Mouse (Mus musculus) olfactory bulb, adult 2 months (tissue): ENCODE data around the gene Cntnap2. TPM values are rescaled to one million over a fixed set of nuclear protein-coding genes. Genes with fewer than 3 reads are reported as not detected.

ENCODE experiments used
- H3K27ac ChIP-seq: fragments of 200-500 bp; 2 replicates; pipeline ENCODE4 v1.5.1; 2012; ENCODE audit warnings: low read depth, low read length; ENCODE audit not compliant: insufficient read depth
- H3K4me1 ChIP-seq: fragments of 200-500 bp; 2 replicates; pipeline ENCODE4 v1.6.1; 2012; ENCODE audit warnings: low read length; ENCODE audit not compliant: control insufficient read depth, insufficient read depth
- H3K4me3 ChIP-seq: fragments of 200-500 bp; 2 replicates; pipeline ENCODE4 v1.5.1; 2012; ENCODE audit warnings: mild to moderate bottlenecking, low read depth, low read length, moderate library complexity; ENCODE audit not compliant: insufficient read depth
- CTCF ChIP-seq: fragments of 200-500 bp; IDR thresholded peaks from 2 replicates; pipeline ENCODE4 v1.5.1; 2012; ENCODE audit warnings: low read depth, mild to moderate bottlenecking, low read length, moderate library complexity; ENCODE audit not compliant: insufficient read depth
- POLR2A ChIP-seq: fragments of 200-500 bp; IDR thresholded peaks from 2 replicates; pipeline ENCODE4 v1.6.1; 2012; ENCODE audit warnings: mild to moderate bottlenecking, low read depth, low read length, moderate library complexity; ENCODE audit not compliant: insufficient read depth
- WGBS: fragments of 180-500 bp; shearing (Covaris S2); methylation state at CpG from one replicate; pipeline ENCODE4 v1.1.7; 2018; 5-methylcytosine and 5-hydroxymethylcytosine counted together
- polyA plus RNA-seq: library from polyadenylated mRNA; stranded (reverse); fragments of >200 nt; gene quantifications from 2 replicates; pipeline ENCODE4 v1.2.4, GENCODE M21; 2012; ENCODE audit warnings: low replicate concordance; ENCODE audit not compliant: missing spikeins, insufficient read depth, insufficient read length

Cntnap2 gene
- polyA plus RNA-seq, 1 experiment, result not detected

DNA sequence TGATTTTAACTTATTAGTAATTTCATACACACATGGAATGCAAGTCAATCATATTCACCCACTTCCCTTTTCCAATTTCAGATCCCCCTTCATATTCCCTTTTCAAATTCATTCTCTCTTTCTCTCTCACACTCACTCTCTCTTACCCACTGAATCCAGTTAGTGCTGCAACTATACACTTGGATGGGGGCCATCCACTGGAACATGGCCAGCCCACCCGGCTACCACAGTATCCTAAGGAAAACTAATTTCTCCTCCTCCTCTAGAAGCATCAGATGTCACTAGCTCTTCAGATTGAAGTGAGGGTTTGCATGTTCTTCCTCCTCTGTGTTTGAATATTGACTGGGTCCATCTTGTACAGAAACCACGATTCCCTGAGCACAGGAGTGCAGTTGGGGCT, 1827.1 kb downstream of the Cntnap2 start:
- H3K27ac ChIP-seq, result no peak overlapping the region
- no peaks in the 10 kb centered on the region for H3K4me1 ChIP-seq
- WGBS, result 64% methylated on average over 2 of the region's 2 CpGs
- no peak for TF ChIP-seq CTCF
- TF ChIP-seq POLR2A, result no peak
- H3K4me3 ChIP-seq, result no peak overlapping the region

DNA sequence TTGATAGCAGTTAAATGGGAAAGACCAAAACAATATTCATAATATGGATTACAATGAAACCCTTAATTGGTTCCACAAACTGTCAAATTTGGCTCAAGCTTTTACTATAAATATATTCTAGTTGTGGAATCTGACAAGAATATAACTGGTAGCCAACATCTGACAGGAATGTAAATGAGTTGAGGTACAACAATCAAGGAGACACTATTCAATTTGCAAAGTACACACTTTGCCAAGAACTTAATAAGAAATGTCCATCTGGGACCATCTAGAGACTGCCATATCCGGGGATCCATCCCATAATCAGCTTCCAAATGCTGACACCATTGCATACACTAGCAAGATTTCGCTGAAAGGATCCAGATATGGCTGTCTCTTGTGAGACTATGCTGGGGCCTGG, 1850.0 kb downstream of the Cntnap2 start:
- WGBS, result 80% methylated on average over 2 of the region's 2 CpGs
- H3K4me1 ChIP-seq, result no peaks in the 10 kb centered on the region
- no peak for TF ChIP-seq CTCF
- no peak for TF ChIP-seq POLR2A
- no peak overlapping the region for H3K27ac ChIP-seq
- H3K4me3 ChIP-seq, result no peak overlapping the region

DNA sequence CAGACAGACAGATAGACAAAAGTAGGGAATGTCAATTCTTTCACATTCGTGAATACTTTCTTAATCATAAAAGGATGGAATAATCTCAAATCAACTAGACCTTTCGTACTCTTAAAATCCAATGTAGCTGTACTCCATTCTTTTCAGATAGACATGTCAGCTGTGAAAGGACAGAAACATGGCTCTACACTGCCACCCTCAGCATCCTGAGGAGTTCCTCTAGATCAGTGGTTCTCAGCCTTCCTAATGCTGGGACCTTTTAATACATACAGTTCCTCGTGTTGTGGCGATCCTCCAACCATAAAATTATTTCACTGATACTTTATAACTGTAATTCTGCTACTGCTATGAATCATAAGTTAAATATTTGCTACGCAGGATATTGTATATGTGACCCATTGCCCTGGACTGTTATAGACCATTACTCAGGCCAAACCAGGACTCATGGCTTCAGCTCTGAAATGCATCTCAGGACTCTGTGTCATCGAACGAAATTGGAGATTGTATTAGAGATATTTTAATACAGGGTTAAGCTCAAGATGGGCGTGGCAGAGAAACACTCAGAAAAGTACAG, 1859.6 kb downstream of the Cntnap2 start:
- TF ChIP-seq CTCF (no peak), POLR2A (no peak)
- no peaks in the 10 kb centered on the region for H3K4me1 ChIP-seq
- H3K4me3 ChIP-seq, result no peak overlapping the region
- H3K27ac ChIP-seq, result no peak overlapping the region
- WGBS, result 81% methylated on average over 8 of the region's 8 CpGs

DNA sequence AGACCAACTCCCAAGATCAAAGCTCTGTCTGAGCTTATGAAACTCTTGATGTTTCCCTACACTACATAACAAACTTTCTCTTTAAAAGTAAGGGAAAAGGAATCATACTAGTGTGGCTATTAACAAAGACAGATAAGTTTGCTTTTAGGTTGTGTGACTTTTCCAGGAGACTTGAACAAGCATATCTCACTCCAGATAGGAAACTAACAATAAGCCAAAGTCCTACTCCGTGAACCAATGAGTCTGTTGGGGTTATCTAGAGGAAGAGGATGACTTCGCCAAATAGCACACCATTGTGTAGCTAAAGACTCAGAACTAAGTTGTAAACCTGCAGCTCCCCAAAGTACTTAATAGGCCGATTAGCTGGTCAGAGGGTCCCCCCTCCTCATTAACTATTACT, 1860.8 kb downstream of the Cntnap2 start:
- 89% methylated on average over 3 of the region's 3 CpGs for WGBS
- H3K4me3 ChIP-seq, result no peak overlapping the region

DNA sequence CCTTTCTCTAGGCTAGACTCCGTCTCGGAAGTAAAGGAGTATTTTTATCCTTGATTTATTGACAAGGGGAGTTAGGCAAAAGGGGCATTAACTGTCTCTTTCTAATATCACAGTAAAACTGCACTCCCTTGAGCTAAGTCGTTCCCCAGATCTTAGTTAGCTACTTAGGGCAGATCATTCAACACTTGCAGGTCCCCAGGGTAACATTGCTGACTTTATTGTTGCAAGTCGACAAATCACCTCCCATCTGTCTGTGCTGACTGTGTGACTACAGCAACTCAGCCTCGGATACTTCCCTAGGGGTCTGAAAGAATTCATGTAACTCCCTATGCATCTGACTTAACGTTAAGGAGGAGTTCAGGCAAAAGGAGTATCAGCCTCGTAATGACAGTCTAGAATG, 1865.6 kb downstream of the Cntnap2 start:
- H3K27ac ChIP-seq, result no peak overlapping the region
- TF ChIP-seq POLR2A, result no peak
- no peak for TF ChIP-seq CTCF
- H3K4me1 ChIP-seq, result no peaks in the 10 kb centered on the region
- WGBS, result 73% methylated on average over 7 of the region's 7 CpGs
- H3K4me3 ChIP-seq, result no peak overlapping the region

More for the DNA sequence above, 1860.8 kb downstream of the Cntnap2 start:
- no peak overlapping the region for H3K27ac ChIP-seq
- TF ChIP-seq CTCF, result no peak
- no peak for TF ChIP-seq POLR2A
- no peaks in the 10 kb centered on the region for H3K4me1 ChIP-seq

GRCm38 (mm10) chr6:46945703-46946102, 1886.5 kb downstream of the Cntnap2 start:
- 50% methylated on average over 4 of the region's 4 CpGs for WGBS
- H3K4me1 ChIP-seq, result no peaks in the 10 kb centered on the region
- H3K4me3 ChIP-seq, result no peak overlapping the region
- no peak overlapping the region for H3K27ac ChIP-seq
- TF ChIP-seq POLR2A (no peak), CTCF (no peak)

- 37% methylated on average over 10 of the region's 10 CpGs for WGBS
- no peaks in the 10 kb centered on the region for H3K4me1 ChIP-seq
- TF ChIP-seq CTCF (peak; percentile 68), POLR2A (no peak)
Measured at GRCm38 (mm10) chr6:46961022-46961686, 1902.0 kb downstream of the Cntnap2 start.

GRCm38 (mm10) chr6:46963261-46963660, 1904.1 kb downstream of the Cntnap2 start:
- no peaks in the 10 kb centered on the region for H3K4me1 ChIP-seq
- no peak overlapping the region for H3K27ac ChIP-seq
- TF ChIP-seq CTCF, result no peak
- no peak for TF ChIP-seq POLR2A
- H3K4me3 ChIP-seq, result no peak overlapping the region
- WGBS, result 93% methylated on average over 2 of the region's 2 CpGs

More at GRCm38 (mm10) chr6:46961022-46961686, 1902.0 kb downstream of the Cntnap2 start:
- H3K4me3 ChIP-seq, result no peak overlapping the region
- H3K27ac ChIP-seq, result no peak overlapping the region

DNA sequence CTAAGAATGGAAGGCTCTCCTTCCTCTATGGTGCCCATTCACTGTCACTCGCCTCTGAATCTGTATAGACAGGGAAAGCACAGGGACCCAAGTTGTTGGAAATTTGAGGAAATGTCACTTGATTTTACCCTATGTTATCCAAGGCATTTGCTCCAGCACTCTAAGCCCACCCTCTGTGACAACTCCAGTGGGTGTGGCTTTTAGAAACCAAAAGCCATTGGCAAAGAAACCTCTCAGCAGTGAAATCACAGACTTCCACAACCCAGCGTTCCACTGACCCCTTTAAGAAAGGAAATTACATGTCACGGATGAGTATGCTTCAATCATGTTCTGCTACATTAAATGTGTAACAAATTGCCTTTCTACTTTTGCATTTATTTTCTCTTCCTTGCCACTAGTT, 1904.5 kb downstream of the Cntnap2 start:
- Histone ChIP-seq H3K4me3 (no peak overlapping the region), H3K27ac (no peak overlapping the region), H3K4me1 (no peaks in the 10 kb centered on the region)
- TF ChIP-seq POLR2A (no peak), CTCF (no peak)
- 82% methylated on average over 3 of the region's 3 CpGs for WGBS
